Mouse (Mus musculus) forebrain, embryonic 14.5 days (tissue): Measurements from ENCODE around the gene D11Wsu47e. TPM values are rescaled to one million over a fixed set of nuclear protein-coding genes. Genes with fewer than 3 reads are reported as not detected.
A peak's percentile ranks its signal among the peaks of the same experiment; 100 is the strongest.

Source experiments
- ATAC-seq: fragments of 200-750 bp; cut with Nextera tagmentation; 2 replicates; pipeline ENCODE4 v1.8.0; 2017; ENCODE audit warnings: mild to moderate bottlenecking, moderate library complexity
- DNase-seq: peaks from one replicate; pipeline ENCODE4 v3.0.0-alpha.2; 2015; ENCODE audit warnings: low spot score
- H3K27ac ChIP-seq: fragments of 300-500 bp; sonication (generic); 2 replicates; pipeline ENCODE4 v1.5.1; 2014; ENCODE audit warnings: low read depth, mild to moderate bottlenecking, control low read depth, low read length, moderate library complexity
- H3K27me3 ChIP-seq: fragments of 300-500 bp; sonication (generic); replicated peaks from 2 replicates; pipeline ENCODE4 v1.6.1; 2014; ENCODE audit warnings: low read length, control low read depth, mixed read lengths; ENCODE audit not compliant: control insufficient read depth, insufficient read depth
- H3K36me3 ChIP-seq: fragments of 300-500 bp; sonication (generic); 2 replicates; pipeline ENCODE4 v1.6.1; 2014; ENCODE audit warnings: low read length, control low read depth; ENCODE audit not compliant: control insufficient read depth, insufficient read depth
- H3K4me1 ChIP-seq: fragments of 300-500 bp; sonication (generic); 2 replicates; pipeline ENCODE4 v1.6.1; 2014; ENCODE audit warnings: antibody characterized with exemption, low read length, control low read depth; ENCODE audit not compliant: control insufficient read depth, insufficient read depth
- H3K4me2 ChIP-seq: fragments of 300-500 bp; sonication (generic); 2 replicates; pipeline ENCODE4 v1.6.1; 2014; ENCODE audit warnings: mild to moderate bottlenecking, control low read depth, low read length
- H3K4me3 ChIP-seq: fragments of 300-500 bp; sonication (generic); 2 replicates; pipeline ENCODE4 v1.5.1; 2014; ENCODE audit warnings: low read depth, low read length, control low read depth
- H3K9ac ChIP-seq: fragments of 300-500 bp; sonication (generic); 2 replicates; pipeline ENCODE4 v1.6.1; 2014; ENCODE audit warnings: mild to moderate bottlenecking, low read length, control low read depth, moderate library complexity
- H3K9me3 ChIP-seq: fragments of 300-500 bp; sonication (generic); replicated peaks from 2 replicates; pipeline ENCODE4 v1.6.1; 2016; ENCODE audit warnings: low read length, control low read depth, mixed read lengths; ENCODE audit not compliant: control insufficient read depth
- WGBS: fragments of 180-500 bp; shearing (Covaris S2); extraction: QIAGEN DNeasy Blood & Tissue Kit; methylation state at CpG from one replicate; pipeline ENCODE4 v1.1.7; 2014; 5-methylcytosine and 5-hydroxymethylcytosine counted together
- polyA plus RNA-seq: library from polyadenylated mRNA; unstranded; fragments of >200 nt; fragmentation: Nextera tagmentation; extraction: Ambion mirVana; gene quantifications from 2 replicates; pipeline ENCODE4 v1.2.1, GENCODE M21; 2014

The D11Wsu47e gene
- polyA plus RNA-seq, 1 experiment from 2014 or later, result 27.0 TPM

GRCm38 (mm10) chr11:113684707-113685426 lies 655 bp downstream of the D11Wsu47e start:
- 44% methylated on average over 25 of the region's 25 CpGs for WGBS
- ATAC-seq, result no peak
- no peak for DNase-seq
- Histone ChIP-seq H3K4me2 (peak overlapping the region; percentile 74), H3K27me3 (no peaks in the 10 kb centered on the region), H3K4me3 (peak overlapping the region; percentile 95), H3K9ac (peak overlapping the region; percentile 89), H3K4me1 (peaks cover 23% of the 10 kb centered on the region), H3K9me3 (no peaks in the 10 kb centered on the region), H3K27ac (peak overlapping the region; percentile 93), H3K36me3 (peaks cover 19% of the 10 kb centered on the region)

- 0 out of 2 replicates have a peak overlapping the region, but pooled peaks have one; percentile 1 for H3K27ac ChIP-seq
- peaks cover 32% of the 10 kb centered on the region for H3K36me3 ChIP-seq
- DNase-seq (peak; percentile 63), ATAC-seq (no peak)
- 0 out of 2 replicates have a peak overlapping the region, but pooled peaks have one; percentile 13 for H3K4me2 ChIP-seq
- WGBS, result 41% methylated on average over 2 of the region's 2 CpGs
- peaks cover 22% of the 10 kb centered on the region for H3K4me1 ChIP-seq
- H3K27me3 ChIP-seq, result no peaks in the 10 kb centered on the region
- H3K9me3 ChIP-seq, result no peaks in the 10 kb centered on the region
- no peak overlapping the region; the same call in 1 of the 2 replicates for H3K9ac ChIP-seq
- no peak overlapping the region for H3K4me3 ChIP-seq
These were observed 2.8 kb downstream of the D11Wsu47e start for GRCm38 (mm10) chr11:113687031-113687430.

- ATAC-seq (no peak), DNase-seq (no peak)
- no peak overlapping the region for H3K9ac ChIP-seq
- H3K27me3 ChIP-seq, result no peaks in the 10 kb centered on the region
- WGBS, result 90% methylated on average over 12 of the region's 12 CpGs
- no peak overlapping the region for H3K27ac ChIP-seq
- H3K4me3 ChIP-seq, result no peak overlapping the region
- peaks cover 9% of the 10 kb centered on the region; the same call in 1 of the 2 replicates for H3K4me1 ChIP-seq
- H3K4me2 ChIP-seq, result no peak overlapping the region
- no peaks in the 10 kb centered on the region for H3K9me3 ChIP-seq
- H3K36me3 ChIP-seq, result peaks cover 64% of the 10 kb centered on the region
These were observed 6.3 kb downstream of the D11Wsu47e start for GRCm38 (mm10) chr11:113690506-113690905.

- Histone ChIP-seq H3K27me3 (no peaks in the 10 kb centered on the region), H3K9ac (no peak overlapping the region), H3K4me2 (no peak overlapping the region), H3K4me3 (no peak overlapping the region), H3K27ac (no peak overlapping the region), H3K4me1 (peaks cover 8% of the 10 kb centered on the region; the same call in 1 of the 2 replicates), H3K36me3 (peaks cover 71% of the 10 kb centered on the region), H3K9me3 (no peaks in the 10 kb centered on the region)
- 89% methylated on average over 5 of the region's 5 CpGs for WGBS
- ATAC-seq, result no peak
- no peak for DNase-seq
These were observed 7.1 kb downstream of the D11Wsu47e start for GRCm38 (mm10) chr11:113691318-113691717.

- WGBS, result 79% methylated on average over 3 of the region's 3 CpGs
These were observed 7.6 kb downstream of the D11Wsu47e start for GRCm38 (mm10) chr11:113691851-113692250.

GRCm38 (mm10) chr11:113697571-113697970 lies 13.4 kb downstream of the D11Wsu47e start:
- no peak for ATAC-seq
- Histone ChIP-seq H3K4me3 (no peak overlapping the region), H3K9me3 (no peaks in the 10 kb centered on the region), H3K4me1 (no peaks in the 10 kb centered on the region), H3K4me2 (no peak overlapping the region), H3K36me3 (peaks cover 49% of the 10 kb centered on the region), H3K27me3 (no peaks in the 10 kb centered on the region), H3K27ac (no peak overlapping the region), H3K9ac (no peak overlapping the region)
- WGBS, result 27% methylated on average over 5 of the region's 5 CpGs
- no peak for DNase-seq

More at GRCm38 (mm10) chr11:113691851-113692250, 7.6 kb downstream of the D11Wsu47e start:
- Histone ChIP-seq H3K9me3 (no peaks in the 10 kb centered on the region), H3K4me3 (no peak overlapping the region), H3K4me1 (peaks cover 3% of the 10 kb centered on the region; the same call in 1 of the 2 replicates), H3K27ac (no peak overlapping the region), H3K27me3 (no peaks in the 10 kb centered on the region), H3K9ac (no peak overlapping the region), H3K36me3 (peaks cover 76% of the 10 kb centered on the region), H3K4me2 (no peak overlapping the region)
- DNase-seq (no peak), ATAC-seq (no peak)

- DNase-seq (no peak), ATAC-seq (no peak)
- H3K27ac ChIP-seq, result no peak overlapping the region
- no peaks in the 10 kb centered on the region for H3K27me3 ChIP-seq
- H3K4me1 ChIP-seq, result no peaks in the 10 kb centered on the region
- H3K4me2 ChIP-seq, result no peak overlapping the region
- WGBS, result 82% methylated on average over 12 of the region's 12 CpGs
- H3K9me3 ChIP-seq, result no peaks in the 10 kb centered on the region
- no peak overlapping the region for H3K9ac ChIP-seq
- no peak overlapping the region for H3K4me3 ChIP-seq
- peaks cover 44% of the 10 kb centered on the region for H3K36me3 ChIP-seq
These were observed 13.9 kb downstream of the D11Wsu47e start for GRCm38 (mm10) chr11:113698013-113698545.

- H3K9ac ChIP-seq, result no peak overlapping the region
- H3K27ac ChIP-seq, result no peak overlapping the region
- no peak overlapping the region for H3K4me3 ChIP-seq
- no peaks in the 10 kb centered on the region for H3K4me1 ChIP-seq
- H3K36me3 ChIP-seq, result peaks cover 30% of the 10 kb centered on the region
- ATAC-seq (no peak), DNase-seq (no peak)
- H3K27me3 ChIP-seq, result no peaks in the 10 kb centered on the region
- H3K4me2 ChIP-seq, result no peak overlapping the region
- WGBS, result 90% methylated on average over 7 of the region's 7 CpGs
- H3K9me3 ChIP-seq, result no peaks in the 10 kb centered on the region
These were observed 15.4 kb downstream of the D11Wsu47e start for GRCm38 (mm10) chr11:113699643-113700042.

- no peaks in the 10 kb centered on the region for H3K9me3 ChIP-seq
- no peak overlapping the region for H3K4me3 ChIP-seq
- ATAC-seq (peak; percentile 75), DNase-seq (peak; percentile 80)
- H3K27me3 ChIP-seq, result no peaks in the 10 kb centered on the region
- no peak overlapping the region for H3K9ac ChIP-seq
- H3K27ac ChIP-seq, result no peak overlapping the region
- no peak overlapping the region for H3K4me2 ChIP-seq
- 0 out of 2 replicates have a peak, but pooled peaks cover 10% of the 10 kb centered on the region for H3K36me3 ChIP-seq
- H3K4me1 ChIP-seq, result no peaks in the 10 kb centered on the region
- WGBS, result 33% methylated on average over 5 of the region's 5 CpGs
These were observed 19.5 kb downstream of the D11Wsu47e start for GRCm38 (mm10) chr11:113703758-113704157.
